Mouse (Mus musculus) embryo, embryonic 10 days (tissue): Measurements from ENCODE around the gene Irf5.

Experiments used
- DNase-seq: peaks from one replicate; pipeline ENCODE4 v3.0.0-alpha.2; 2015; ENCODE audit warnings: low spot score

Irf5 gene

GRCm38 (mm10) chr6:29526281-29527251, at the start of gene Irf5:
TSS of gene Irf5 (plus strand) at chr6:29526625.
- peak; percentile 48 for DNase-seq

GRCm38 (mm10) chr6:29482691-29483090, 43.7 kb upstream of the Irf5 start:
- no peak for DNase-seq

- peak; percentile 93 for DNase-seq
Observed at GRCm38 (mm10) chr6:29484716-29485559, 41.5 kb upstream of the Irf5 start.

GRCm38 (mm10) chr6:29485951-29486350, 40.5 kb upstream of the Irf5 start:
- no peak for DNase-seq

- no peak for DNase-seq
Observed at GRCm38 (mm10) chr6:29494101-29494500, 32.3 kb upstream of the Irf5 start.

- no peak for DNase-seq
Observed at GRCm38 (mm10) chr6:29496270-29496669, 30.2 kb upstream of the Irf5 start.

- no peak for DNase-seq
Observed at GRCm38 (mm10) chr6:29497791-29498190, 28.6 kb upstream of the Irf5 start.

- DNase-seq, result no peak
Observed at GRCm38 (mm10) chr6:29500177-29500576, 26.2 kb upstream of the Irf5 start.

GRCm38 (mm10) chr6:29500810-29501209, 25.6 kb upstream of the Irf5 start:
- no peak for DNase-seq

- no peak for DNase-seq
Observed at GRCm38 (mm10) chr6:29501599-29501998, 24.8 kb upstream of the Irf5 start.

- no peak for DNase-seq
Observed at GRCm38 (mm10) chr6:29505493-29505892, 20.9 kb upstream of the Irf5 start.

- DNase-seq, result no peak
Observed at GRCm38 (mm10) chr6:29506834-29507233, 19.6 kb upstream of the Irf5 start.

GRCm38 (mm10) chr6:29507447-29508309, 18.7 kb upstream of the Irf5 start, which contains the start of gene Kcp:
TSS of gene Kcp (minus strand) at chr6:29507952.
- peak; percentile 61 for DNase-seq

- DNase-seq, result peak; percentile 14
Observed at GRCm38 (mm10) chr6:29509086-29509485, 17.3 kb upstream of the Irf5 start.

- peak; percentile 93 for DNase-seq
Observed at GRCm38 (mm10) chr6:29513284-29513683, 13.1 kb upstream of the Irf5 start.

GRCm38 (mm10) chr6:29517139-29517538, 9.3 kb upstream of the Irf5 start:
- DNase-seq, result peak; percentile 84

- no peak for DNase-seq
Observed at GRCm38 (mm10) chr6:29522626-29523300, 3.7 kb upstream of the Irf5 start.

GRCm38 (mm10) chr6:29523301-29524033, 3.0 kb upstream of the Irf5 start:
- DNase-seq, result no peak

GRCm38 (mm10) chr6:29524034-29524489, 2.4 kb upstream of the Irf5 start:
- peak; percentile 32 for DNase-seq

GRCm38 (mm10) chr6:29525256-29525655, 1.2 kb upstream of the Irf5 start:
- no peak for DNase-seq
